Mouse (Mus musculus) intestine, embryonic 16.5 days (tissue): ENCODE results near the gene Anapc5. TPM values are rescaled to one million over a fixed set of nuclear protein-coding genes. Genes with fewer than 3 reads are reported as not detected.

Experiments used
- ATAC-seq: fragments of 200-750 bp; cut with Nextera tagmentation; 2 replicates; pipeline ENCODE4 v1.8.0; 2017; ENCODE audit warnings: moderate TSS enrichment, moderate library complexity
- H3K27ac ChIP-seq: fragments of 300-500 bp; sonication (generic); 2 replicates; pipeline ENCODE4 v1.5.1; 2014; ENCODE audit warnings: mild to moderate bottlenecking, low read length
- H3K27me3 ChIP-seq: fragments of 300-500 bp; sonication (generic); replicated peaks from 2 replicates; pipeline ENCODE4 v1.6.1; 2014; ENCODE audit warnings: low read length, control low read depth, mixed read lengths; ENCODE audit not compliant: control insufficient read depth, insufficient read depth
- H3K36me3 ChIP-seq: fragments of 300-500 bp; sonication (generic); 2 replicates; pipeline ENCODE4 v1.6.1; 2014; ENCODE audit warnings: low read length, control low read depth; ENCODE audit not compliant: control insufficient read depth, insufficient read depth
- H3K4me1 ChIP-seq: fragments of 300-500 bp; sonication (generic); 2 replicates; pipeline ENCODE4 v1.6.1; 2014; ENCODE audit warnings: low read length, control low read depth, mixed read lengths; ENCODE audit not compliant: control insufficient read depth, insufficient read depth
- H3K4me2 ChIP-seq: fragments of 300-500 bp; sonication (generic); 2 replicates; pipeline ENCODE4 v1.6.1; 2014; ENCODE audit warnings: low read depth, low read length, control low read depth
- H3K4me3 ChIP-seq: fragments of 300-500 bp; sonication (generic); 2 replicates; pipeline ENCODE4 v1.5.1; 2014; ENCODE audit warnings: mild to moderate bottlenecking, low read length
- H3K9ac ChIP-seq: fragments of 300-500 bp; sonication (generic); 2 replicates; pipeline ENCODE4 v1.6.1; 2014; ENCODE audit warnings: low read depth, low read length
- H3K9me3 ChIP-seq: fragments of 300-500 bp; sonication (generic); 2 replicates; pipeline ENCODE4 v1.6.1; 2016; ENCODE audit warnings: low read length, control low read depth; ENCODE audit not compliant: control insufficient read depth
- WGBS: fragments of 180-500 bp; shearing (Covaris S2); extraction: QIAGEN DNeasy Blood & Tissue Kit; methylation state at CpG from one replicate; pipeline ENCODE4 v1.1.7; 2014; 5-methylcytosine and 5-hydroxymethylcytosine counted together
- polyA plus RNA-seq: library from polyadenylated mRNA; unstranded; fragments of >200 nt; fragmentation: Nextera tagmentation; extraction: Ambion mirVana; gene quantifications from 2 replicates; pipeline ENCODE4 v1.2.1, GENCODE M21; 2015

The Anapc5 gene
- polyA plus RNA-seq, 1 experiment from 2014 or later, result 351 TPM

GRCm38 (mm10) chr5:122801684-122802083 is 19.5 kb downstream of the Anapc5 start:
- peak overlapping the region; percentile 83 for H3K27ac ChIP-seq

GRCm38 (mm10) chr5:122800345-122801010 is 20.7 kb downstream of the Anapc5 start:
- Histone ChIP-seq H3K4me2 (no peak overlapping the region), H3K27ac (peak overlapping the region; percentile 83)
- WGBS, result 71% methylated on average over 13 of the region's 13 CpGs

More at GRCm38 (mm10) chr5:122801684-122802083, 19.5 kb downstream of the Anapc5 start:
- Histone ChIP-seq H3K9me3 (no peaks in the 10 kb centered on the region), H3K36me3 (peaks cover 37% of the 10 kb centered on the region), H3K9ac (no peak overlapping the region), H3K4me3 (no peak overlapping the region), H3K4me2 (no peak overlapping the region), H3K4me1 (peaks cover 31% of the 10 kb centered on the region), H3K27me3 (no peaks in the 10 kb centered on the region)
- no peak for ATAC-seq
- WGBS, result 92% methylated on average over 8 of the region's 8 CpGs

GRCm38 (mm10) chr5:122799379-122800344 is 21.5 kb downstream of the Anapc5 start:
- Histone ChIP-seq H3K27me3 (no peaks in the 10 kb centered on the region), H3K4me1 (peaks cover 31% of the 10 kb centered on the region), H3K9me3 (no peaks in the 10 kb centered on the region), H3K36me3 (peaks cover 41% of the 10 kb centered on the region), H3K4me3 (no peak overlapping the region), H3K27ac (peak overlapping the region; percentile 83), H3K9ac (no peak overlapping the region), H3K4me2 (no peak overlapping the region)
- WGBS, result 73% methylated on average over 17 of the region's 17 CpGs
- 0 out of 2 replicates have a peak, but pooled peaks have one; percentile 1 for ATAC-seq

More at GRCm38 (mm10) chr5:122800345-122801010, 20.7 kb downstream of the Anapc5 start:
- Histone ChIP-seq H3K4me1 (peaks cover 31% of the 10 kb centered on the region), H3K9ac (no peak overlapping the region), H3K36me3 (peaks cover 37% of the 10 kb centered on the region), H3K4me3 (no peak overlapping the region), H3K9me3 (no peaks in the 10 kb centered on the region), H3K27me3 (no peaks in the 10 kb centered on the region)
- ATAC-seq, result peak; percentile 17

GRCm38 (mm10) chr5:122798557-122799378 is 22.4 kb downstream of the Anapc5 start:
- peak; percentile 78 for ATAC-seq
- Histone ChIP-seq H3K4me3 (no peak overlapping the region), H3K9me3 (no peaks in the 10 kb centered on the region), H3K27me3 (no peaks in the 10 kb centered on the region), H3K4me1 (peaks cover 31% of the 10 kb centered on the region), H3K9ac (no peak overlapping the region), H3K36me3 (peaks cover 39% of the 10 kb centered on the region), H3K27ac (peak overlapping the region; percentile 83), H3K4me2 (no peak overlapping the region)
- 43% methylated on average over 17 of the region's 17 CpGs for WGBS

GRCm38 (mm10) chr5:122797866-122798265 is 23.3 kb downstream of the Anapc5 start:
- ATAC-seq, result peak; percentile 41
- WGBS, result 61% methylated on average over 3 of the region's 3 CpGs
- H3K9me3 ChIP-seq, result no peaks in the 10 kb centered on the region
- peaks cover 34% of the 10 kb centered on the region for H3K36me3 ChIP-seq
- no peak overlapping the region for H3K4me3 ChIP-seq
- no peaks in the 10 kb centered on the region for H3K27me3 ChIP-seq
- H3K27ac ChIP-seq, result peak overlapping the region; percentile 55; the same call in 1 of the 2 replicates
- H3K4me2 ChIP-seq, result no peak overlapping the region
- H3K4me1 ChIP-seq, result peaks cover 31% of the 10 kb centered on the region
- H3K9ac ChIP-seq, result no peak overlapping the region

GRCm38 (mm10) chr5:122788696-122789095 is 32.4 kb downstream of the Anapc5 start:
- Histone ChIP-seq H3K9me3 (no peaks in the 10 kb centered on the region), H3K27me3 (no peaks in the 10 kb centered on the region), H3K27ac (no peak overlapping the region), H3K4me3 (no peak overlapping the region), H3K9ac (no peak overlapping the region), H3K4me1 (peaks cover 3% of the 10 kb centered on the region; the same call in 1 of the 2 replicates), H3K36me3 (peaks cover 6% of the 10 kb centered on the region; the same call in 1 of the 2 replicates), H3K4me2 (no peak overlapping the region)
- no peak for ATAC-seq
- 73% methylated on average over 2 of the region's 2 CpGs for WGBS

GRCm38 (mm10) chr5:122786035-122786819 is 34.9 kb downstream of the Anapc5 start:
- ATAC-seq, result no peak
- peaks cover 3% of the 10 kb centered on the region; the same call in 1 of the 2 replicates for H3K4me1 ChIP-seq
- WGBS, result 66% methylated on average over 12 of the region's 12 CpGs

GRCm38 (mm10) chr5:122783726-122784406 is 37.3 kb downstream of the Anapc5 start:
- Histone ChIP-seq H3K9me3 (no peaks in the 10 kb centered on the region), H3K4me1 (peaks cover 3% of the 10 kb centered on the region; the same call in 1 of the 2 replicates), H3K4me3 (no peak overlapping the region), H3K27ac (no peak overlapping the region), H3K36me3 (0 out of 2 replicates have a peak, but pooled peaks cover 2% of the 10 kb centered on the region), H3K9ac (no peak overlapping the region), H3K27me3 (no peaks in the 10 kb centered on the region), H3K4me2 (no peak overlapping the region)
- WGBS, result 50% methylated on average over 14 of the region's 14 CpGs
- ATAC-seq, result no peak

More at GRCm38 (mm10) chr5:122786035-122786819, 34.9 kb downstream of the Anapc5 start:
- Histone ChIP-seq H3K4me3 (no peak overlapping the region), H3K36me3 (peaks cover 6% of the 10 kb centered on the region; the same call in 1 of the 2 replicates), H3K4me2 (no peak overlapping the region), H3K9ac (no peak overlapping the region), H3K27me3 (no peaks in the 10 kb centered on the region), H3K9me3 (no peaks in the 10 kb centered on the region), H3K27ac (no peak overlapping the region)
